Mouse (Mus musculus): ENCODE data around the gene Popdc2. TPM values are rescaled to one million over a fixed set of nuclear protein-coding genes. Genes with fewer than 3 reads are reported as not detected.

Popdc2 gene
- polyA plus RNA-seq, 1 experiment = 3.3 TPM

GRCm38 (mm10) chr16:38403639-38404038 is 41.6 kb downstream of the Popdc2 start:
- 17% methylated on average over 7 of the region's 7 CpGs for WGBS
- no peaks in the 10 kb centered on the region for H3K36me3 ChIP-seq (ENCODE audit: control insufficient read depth, insufficient read depth, low read length)
- H3K4me3 ChIP-seq (ENCODE audit: extremely low read depth, insufficient read depth, insufficient read length) = no peak overlapping the region
- H3K27me3 ChIP-seq (ENCODE audit: control insufficient read depth, insufficient read depth, low read length) = no peaks in the 10 kb centered on the region
- peak; percentile 30 to 43 for DNase-seq (ENCODE audit: low read depth in 1 of 2, low spot score in 2 of 2)
- peak overlapping the region; percentile 1; the same call in 1 of the 2 replicates for H3K27ac ChIP-seq (ENCODE audit: insufficient read depth, low read length)
- peaks cover 21% of the 10 kb centered on the region; the same call in 1 of the 2 replicates for H3K4me1 ChIP-seq (ENCODE audit: control insufficient read depth, insufficient read depth, insufficient read length)
- TF ChIP-seq POLR2A (IDR thresholded peaks at IDR 0.05; ENCODE audit: low read depth, low read length) (no peak), CTCF (IDR thresholded peaks at IDR 0.05; ENCODE audit: extremely low read depth, insufficient read depth, insufficient read length, insufficient replicate concordance) (no peak)

- Histone ChIP-seq H3K4me3 (ENCODE audit: extremely low read depth, insufficient read depth, insufficient read length) (no peak overlapping the region), H3K36me3 (ENCODE audit: control insufficient read depth, insufficient read depth, low read length) (no peaks in the 10 kb centered on the region), H3K4me1 (ENCODE audit: control insufficient read depth, insufficient read depth, insufficient read length) (peaks cover 12% of the 10 kb centered on the region; the same call in 1 of the 2 replicates), H3K27ac (ENCODE audit: insufficient read depth, low read length) (no peak overlapping the region), H3K27me3 (ENCODE audit: control insufficient read depth, insufficient read depth, low read length) (no peaks in the 10 kb centered on the region)
- 80% methylated on average over 5 of the region's 5 CpGs for WGBS
- TF ChIP-seq POLR2A (IDR thresholded peaks at IDR 0.05; ENCODE audit: low read depth, low read length) (no peak), CTCF (IDR thresholded peaks at IDR 0.05; ENCODE audit: extremely low read depth, insufficient read depth, insufficient read length, insufficient replicate concordance) (no peak)
- DNase-seq (ENCODE audit: low read depth in 1 of 2, low spot score in 2 of 2) = no peak
These were observed 44.3 kb downstream of the Popdc2 start for GRCm38 (mm10) chr16:38406293-38406692.

- no peak for TF ChIP-seq POLR2A (IDR thresholded peaks at IDR 0.05; ENCODE audit: low read depth, low read length)
- TF ChIP-seq CTCF (IDR thresholded peaks at IDR 0.05; ENCODE audit: extremely low read depth, insufficient read depth, insufficient read length, insufficient replicate concordance) = no peak
- Histone ChIP-seq H3K27me3 (ENCODE audit: control insufficient read depth, insufficient read depth, low read length) (no peaks in the 10 kb centered on the region), H3K4me3 (ENCODE audit: extremely low read depth, insufficient read depth, insufficient read length) (no peak overlapping the region), H3K36me3 (ENCODE audit: control insufficient read depth, insufficient read depth, low read length) (no peaks in the 10 kb centered on the region), H3K4me1 (ENCODE audit: control insufficient read depth, insufficient read depth, insufficient read length) (peaks cover 12% of the 10 kb centered on the region; the same call in 1 of the 2 replicates), H3K27ac (ENCODE audit: insufficient read depth, low read length) (no peak overlapping the region)
- peak in 1 of 2 experiments; percentile 39 for DNase-seq (ENCODE audit: low read depth in 1 of 2, low spot score in 2 of 2)
- 60% methylated on average over 6 of the region's 6 CpGs for WGBS
These were observed 44.7 kb downstream of the Popdc2 start for GRCm38 (mm10) chr16:38406708-38407107.

GRCm38 (mm10) chr16:38407584-38407983 is 45.6 kb downstream of the Popdc2 start:
- Histone ChIP-seq H3K27me3 (ENCODE audit: control insufficient read depth, insufficient read depth, low read length) (no peaks in the 10 kb centered on the region), H3K4me1 (ENCODE audit: control insufficient read depth, insufficient read depth, insufficient read length) (peaks cover 12% of the 10 kb centered on the region; the same call in 1 of the 2 replicates), H3K36me3 (ENCODE audit: control insufficient read depth, insufficient read depth, low read length) (no peaks in the 10 kb centered on the region), H3K4me3 (ENCODE audit: extremely low read depth, insufficient read depth, insufficient read length) (no peak overlapping the region), H3K27ac (ENCODE audit: insufficient read depth, low read length) (no peak overlapping the region)
- no peak for TF ChIP-seq CTCF (IDR thresholded peaks at IDR 0.05; ENCODE audit: extremely low read depth, insufficient read depth, insufficient read length, insufficient replicate concordance)
- TF ChIP-seq POLR2A (IDR thresholded peaks at IDR 0.05; ENCODE audit: low read depth, low read length) = no peak
- DNase-seq (ENCODE audit: low read depth in 1 of 2, low spot score in 2 of 2) = no peak
- WGBS = 46% methylated on average over 5 of the region's 5 CpGs

GRCm38 (mm10) chr16:38408416-38408815 is 46.4 kb downstream of the Popdc2 start:
- WGBS = 92% methylated on average over 8 of the region's 8 CpGs
- Histone ChIP-seq H3K36me3 (ENCODE audit: control insufficient read depth, insufficient read depth, low read length) (no peaks in the 10 kb centered on the region), H3K27me3 (ENCODE audit: control insufficient read depth, insufficient read depth, low read length) (no peaks in the 10 kb centered on the region), H3K27ac (ENCODE audit: insufficient read depth, low read length) (no peak overlapping the region), H3K4me3 (ENCODE audit: extremely low read depth, insufficient read depth, insufficient read length) (no peak overlapping the region), H3K4me1 (ENCODE audit: control insufficient read depth, insufficient read depth, insufficient read length) (peaks cover 9% of the 10 kb centered on the region; the same call in 1 of the 2 replicates)
- no peak for DNase-seq (ENCODE audit: low read depth in 1 of 2, low spot score in 2 of 2)
- TF ChIP-seq POLR2A (IDR thresholded peaks at IDR 0.05; ENCODE audit: low read depth, low read length) (no peak), CTCF (IDR thresholded peaks at IDR 0.05; ENCODE audit: extremely low read depth, insufficient read depth, insufficient read length, insufficient replicate concordance) (no peak)

- Histone ChIP-seq H3K27ac (ENCODE audit: insufficient read depth, low read length) (no peak overlapping the region), H3K4me1 (ENCODE audit: control insufficient read depth, insufficient read depth, insufficient read length) (no peaks in the 10 kb centered on the region), H3K4me3 (ENCODE audit: extremely low read depth, insufficient read depth, insufficient read length) (no peak overlapping the region), H3K36me3 (ENCODE audit: control insufficient read depth, insufficient read depth, low read length) (no peaks in the 10 kb centered on the region), H3K27me3 (ENCODE audit: control insufficient read depth, insufficient read depth, low read length) (no peaks in the 10 kb centered on the region)
- TF ChIP-seq CTCF (IDR thresholded peaks at IDR 0.05; ENCODE audit: extremely low read depth, insufficient read depth, insufficient read length, insufficient replicate concordance) (no peak), POLR2A (IDR thresholded peaks at IDR 0.05; ENCODE audit: low read depth, low read length) (no peak)
- no peak for DNase-seq (ENCODE audit: low read depth in 1 of 2, low spot score in 2 of 2)
- WGBS = 79% methylated on average over 7 of the region's 7 CpGs
These were observed 52.9 kb downstream of the Popdc2 start for GRCm38 (mm10) chr16:38414953-38415352.

GRCm38 (mm10) chr16:38425374-38425773 is 63.4 kb downstream of the Popdc2 start:
- WGBS = 83% methylated on average over 2 of the region's 2 CpGs
- Histone ChIP-seq H3K36me3 (ENCODE audit: control insufficient read depth, insufficient read depth, low read length) (no peaks in the 10 kb centered on the region), H3K27ac (ENCODE audit: insufficient read depth, low read length) (no peak overlapping the region), H3K4me3 (ENCODE audit: extremely low read depth, insufficient read depth, insufficient read length) (no peak overlapping the region), H3K4me1 (ENCODE audit: control insufficient read depth, insufficient read depth, insufficient read length) (no peaks in the 10 kb centered on the region), H3K27me3 (ENCODE audit: control insufficient read depth, insufficient read depth, low read length) (no peaks in the 10 kb centered on the region)
- TF ChIP-seq POLR2A (IDR thresholded peaks at IDR 0.05; ENCODE audit: low read depth, low read length) (no peak), CTCF (IDR thresholded peaks at IDR 0.05; ENCODE audit: extremely low read depth, insufficient read depth, insufficient read length, insufficient replicate concordance) (no peak)
- DNase-seq (ENCODE audit: low read depth in 1 of 2, low spot score in 2 of 2) = no peak

Measured in spleen, adult 2 months (tissue).